Mouse (Mus musculus): ENCODE results near the gene Mis18a. TPM values are rescaled to one million over a fixed set of nuclear protein-coding genes. Genes with fewer than 3 reads are reported as not detected.

Gene Mis18a
- polyA plus RNA-seq, 1 experiment: 21.8 TPM

- H3K4me3 ChIP-seq (replicated peaks; ENCODE audit: control insufficient read depth, low read depth, low read length): no peak overlapping the region
- H3K27ac ChIP-seq (ENCODE audit: control insufficient read depth, insufficient read depth, low read depth, low read length, poor library complexity): no peak overlapping the region
- H3K4me1 ChIP-seq (ENCODE audit: control insufficient read depth, insufficient read depth, low read length): no peaks in the 10 kb centered on the region
- WGBS: 78% methylated on average over 5 of the region's 5 CpGs
- no peak for TF ChIP-seq CTCF (IDR thresholded peaks at IDR 0.05; ENCODE audit: control insufficient read depth, insufficient read depth, low read length)
- TF ChIP-seq POLR2A (IDR thresholded peaks at IDR 0.05; ENCODE audit: borderline replicate concordance, control insufficient read depth, low read depth, low read length): no peak
Measured at GRCm38 (mm10) chr16:90684092-90684491, 43.1 kb downstream of the Mis18a start.

- H3K27ac ChIP-seq (ENCODE audit: control insufficient read depth, insufficient read depth, low read depth, low read length, poor library complexity): no peak overlapping the region
- no peak for TF ChIP-seq CTCF (IDR thresholded peaks at IDR 0.05; ENCODE audit: control insufficient read depth, insufficient read depth, low read length)
- H3K4me3 ChIP-seq (replicated peaks; ENCODE audit: control insufficient read depth, low read depth, low read length): no peak overlapping the region
- 87% methylated on average over 16 of the region's 16 CpGs for WGBS
- H3K4me1 ChIP-seq (ENCODE audit: control insufficient read depth, insufficient read depth, low read length): peaks cover 1% of the 10 kb centered on the region
Measured at GRCm38 (mm10) chr16:90679984-90680383, 47.2 kb downstream of the Mis18a start.

- Histone ChIP-seq H3K27ac (ENCODE audit: control insufficient read depth, insufficient read depth, low read depth, low read length, poor library complexity) (no peak overlapping the region), H3K4me1 (ENCODE audit: control insufficient read depth, insufficient read depth, low read length) (peaks cover 1% of the 10 kb centered on the region), H3K4me3 (replicated peaks; ENCODE audit: control insufficient read depth, low read depth, low read length) (no peak overlapping the region)
- WGBS: 80% methylated on average over 3 of the region's 3 CpGs
- no peak for TF ChIP-seq CTCF (IDR thresholded peaks at IDR 0.05; ENCODE audit: control insufficient read depth, insufficient read depth, low read length)
- TF ChIP-seq POLR2A (IDR thresholded peaks at IDR 0.05; ENCODE audit: borderline replicate concordance, control insufficient read depth, low read depth, low read length): no peak
Measured at GRCm38 (mm10) chr16:90678820-90679219, 48.4 kb downstream of the Mis18a start.

- TF ChIP-seq CTCF (IDR thresholded peaks at IDR 0.05; ENCODE audit: control insufficient read depth, insufficient read depth, low read length) (no peak), POLR2A (IDR thresholded peaks at IDR 0.05; ENCODE audit: borderline replicate concordance, control insufficient read depth, low read depth, low read length) (no peak)
- Histone ChIP-seq H3K27ac (ENCODE audit: control insufficient read depth, insufficient read depth, low read depth, low read length, poor library complexity) (peak overlapping the region; percentile 36; the same call in 1 of the 2 replicates), H3K4me3 (replicated peaks; ENCODE audit: control insufficient read depth, low read depth, low read length) (no peak overlapping the region), H3K4me1 (ENCODE audit: control insufficient read depth, insufficient read depth, low read length) (peaks cover 1% of the 10 kb centered on the region)
- whole genome bisulfite sequencing: 2% methylated on average over 20 of the region's 20 CpGs
Measured at GRCm38 (mm10) chr16:90676920-90677574, 50.2 kb downstream of the Mis18a start.

GRCm38 (mm10) chr16:90674651-90675050 lies 52.6 kb downstream of the Mis18a start:
- no peak overlapping the region for H3K27ac ChIP-seq (ENCODE audit: control insufficient read depth, insufficient read depth, low read depth, low read length, poor library complexity)
- TF ChIP-seq POLR2A (IDR thresholded peaks at IDR 0.05; ENCODE audit: borderline replicate concordance, control insufficient read depth, low read depth, low read length) (no peak), CTCF (IDR thresholded peaks at IDR 0.05; ENCODE audit: control insufficient read depth, insufficient read depth, low read length) (no peak)
- 90% methylated on average over 6 of the region's 6 CpGs for WGBS

GRCm38 (mm10) chr16:90673507-90674354 lies 53.5 kb downstream of the Mis18a start:
- TF ChIP-seq POLR2A (IDR thresholded peaks at IDR 0.05; ENCODE audit: borderline replicate concordance, control insufficient read depth, low read depth, low read length): no peak
- TF ChIP-seq CTCF (IDR thresholded peaks at IDR 0.05; ENCODE audit: control insufficient read depth, insufficient read depth, low read length): no peak
- no peak overlapping the region for H3K4me3 ChIP-seq (replicated peaks; ENCODE audit: control insufficient read depth, low read depth, low read length)
- WGBS: 77% methylated on average over 21 of the region's 21 CpGs
- H3K27ac ChIP-seq (ENCODE audit: control insufficient read depth, insufficient read depth, low read depth, low read length, poor library complexity): no peak overlapping the region
- H3K4me1 ChIP-seq (ENCODE audit: control insufficient read depth, insufficient read depth, low read length): peaks cover 1% of the 10 kb centered on the region

More at GRCm38 (mm10) chr16:90674651-90675050, 52.6 kb downstream of the Mis18a start:
- Histone ChIP-seq H3K4me3 (replicated peaks; ENCODE audit: control insufficient read depth, low read depth, low read length) (no peak overlapping the region), H3K4me1 (ENCODE audit: control insufficient read depth, insufficient read depth, low read length) (peaks cover 1% of the 10 kb centered on the region)

Other genes starting within 250 kb of the Mis18a start
- gene Mrap, start 10.8 kb upstream of the Mis18a start, polyA plus RNA-seq (2011; ENCODE audit: insufficient read depth, insufficient read length, low replicate concordance, missing spikeins): 8.2 and 8.5 TPM in 2 replicates
- 3.4 and 5.1 TPM in 2 replicates for gene Urb1, start 83.0 kb upstream of the Mis18a start, polyA plus RNA-seq (2011; ENCODE audit: insufficient read depth, insufficient read length, low replicate concordance, missing spikeins)
- gene Eva1c, start 99.3 kb upstream of the Mis18a start, polyA plus RNA-seq (2011; ENCODE audit: insufficient read depth, insufficient read length, low replicate concordance, missing spikeins): 3.6 and 10.6 TPM in 2 replicates
- 17.7 and 19.5 TPM in 2 replicates for gene Cfap298, start 207.7 kb upstream of the Mis18a start, polyA plus RNA-seq (2011; ENCODE audit: insufficient read depth, insufficient read length, low replicate concordance, missing spikeins)